Mouse (Mus musculus): ENCODE measurements around the gene Shox2. TPM values are rescaled to one million over a fixed set of nuclear protein-coding genes. Genes with fewer than 3 reads are reported as not detected.

The Shox2 gene
- polyA plus RNA-seq, 1 experiment from 2014 or later, result 1.3 TPM

- no peak overlapping the region for H3K4me2 ChIP-seq
- no peaks in the 10 kb centered on the region for H3K4me1 ChIP-seq
- H3K9ac ChIP-seq, result no peak overlapping the region
- no peak for ATAC-seq (replicated peaks; ENCODE audit: low FRiP score)
- 54% methylated on average over 10 of the region's 10 CpGs for WGBS
- no peak overlapping the region for H3K4me3 ChIP-seq (replicated peaks)
- no peaks in the 10 kb centered on the region for H3K9me3 ChIP-seq (replicated peaks)
- H3K27ac ChIP-seq, result no peak overlapping the region
- no peaks in the 10 kb centered on the region for H3K27me3 ChIP-seq
- no peaks in the 10 kb centered on the region for H3K36me3 ChIP-seq
Observed at GRCm38 (mm10) chr3:66939675-66940074, 41.9 kb downstream of the Shox2 start.

GRCm38 (mm10) chr3:66922436-66922835 is 59.1 kb downstream of the Shox2 start:
- Histone ChIP-seq H3K36me3 (no peaks in the 10 kb centered on the region), H3K4me1 (no peaks in the 10 kb centered on the region), H3K9me3 (replicated peaks) (peaks cover 6% of the 10 kb centered on the region; the same call in 1 of the 2 replicates), H3K27ac (no peak overlapping the region), H3K4me3 (replicated peaks) (no peak overlapping the region), H3K27me3 (no peaks in the 10 kb centered on the region), H3K9ac (no peak overlapping the region), H3K4me2 (no peak overlapping the region)
- WGBS, result 86% methylated on average over 3 of the region's 3 CpGs
- ATAC-seq (replicated peaks; ENCODE audit: low FRiP score), result no peak

Other genes with a start within 250 kb of the Shox2 start
- gene Rsrc1, start 381 bp downstream of the Shox2 start, polyA plus RNA-seq (2015; fragmentation: Nextera tagmentation; extraction: Ambion mirVana), result 31.2 and 32.1 TPM in 2 replicates

Measured in kidney, embryonic 15.5 days (tissue).